Mouse (Mus musculus) forebrain, postnatal 0 days (tissue): ENCODE results near the gene Susd4. TPM values are rescaled to one million over a fixed set of nuclear protein-coding genes. Genes with fewer than 3 reads are reported as not detected.

ENCODE experiments used
- ATAC-seq: fragments of 200-750 bp; cut with Nextera tagmentation; 2 replicates; pipeline ENCODE4 v1.8.0; 2017; ENCODE audit warnings: mild to moderate bottlenecking, moderate library complexity
- DNase-seq: peaks from one replicate; pipeline ENCODE4 v3.0.0-alpha.2; 2015
- H3K27ac ChIP-seq: fragments of 300-500 bp; sonication (generic); 2 replicates; pipeline ENCODE4 v1.5.1; 2014; ENCODE audit warnings: low read depth, mild to moderate bottlenecking, antibody characterized with exemption, low read length, moderate library complexity, mixed read lengths
- H3K27me3 ChIP-seq: fragments of 300-500 bp; sonication (generic); 2 replicates; pipeline ENCODE4 v1.6.1; 2014; ENCODE audit warnings: mild to moderate bottlenecking, low read length, mixed read lengths; ENCODE audit not compliant: insufficient read depth
- H3K36me3 ChIP-seq: fragments of 300-500 bp; sonication (generic); 2 replicates; pipeline ENCODE4 v1.6.1; 2014; ENCODE audit warnings: mild to moderate bottlenecking, moderate library complexity; ENCODE audit not compliant: insufficient read depth
- H3K4me1 ChIP-seq: fragments of 300-500 bp; sonication (generic); 2 replicates; pipeline ENCODE4 v1.6.1; 2014; ENCODE audit warnings: antibody characterized with exemption; ENCODE audit not compliant: insufficient read depth
- H3K4me2 ChIP-seq: fragments of 300-500 bp; sonication (generic); 2 replicates; pipeline ENCODE4 v1.6.1; 2014; ENCODE audit warnings: low read depth, mild to moderate bottlenecking, moderate library complexity
- H3K4me3 ChIP-seq: fragments of 300-500 bp; sonication (generic); 2 replicates; pipeline ENCODE4 v1.5.1; 2014; ENCODE audit warnings: low read depth, low read length, mixed read lengths
- H3K9ac ChIP-seq: fragments of 300-500 bp; sonication (generic); 2 replicates; pipeline ENCODE4 v1.6.1; 2014; ENCODE audit warnings: mild to moderate bottlenecking
- H3K9me3 ChIP-seq: fragments of 300-500 bp; sonication (generic); 2 replicates; pipeline ENCODE4 v1.6.1; 2016; ENCODE audit warnings: low read length
- CTCF ChIP-seq: sonication (generic); IDR thresholded peaks from 2 replicates; pipeline ENCODE4 v1.5.1; 2016; ENCODE audit warnings: antibody characterized with exemption, control low read depth, low read depth
- WGBS: fragments of 180-500 bp; shearing (Covaris S2); extraction: QIAGEN DNeasy Blood & Tissue Kit; methylation state at CpG from one replicate; pipeline ENCODE4 v1.1.7; 2014; 5-methylcytosine and 5-hydroxymethylcytosine counted together
- polyA plus RNA-seq: library from polyadenylated mRNA; unstranded; fragments of >200 nt; fragmentation: Nextera tagmentation; extraction: Ambion mirVana; gene quantifications from 2 replicates; pipeline ENCODE4 v1.2.1, GENCODE M21; 2015
- total RNA-seq: library from RNA; depleted of rRNA; stranded (reverse); fragments of >200 nt; gene quantifications from 2 replicates; pipeline ENCODE4 v1.2.3, GENCODE M21; 2014; rRNA removed

The Susd4 gene
- total and polyA plus RNA-seq, 2 experiments from 2014 or later = 55.4 to 65.4 TPM

DNA sequence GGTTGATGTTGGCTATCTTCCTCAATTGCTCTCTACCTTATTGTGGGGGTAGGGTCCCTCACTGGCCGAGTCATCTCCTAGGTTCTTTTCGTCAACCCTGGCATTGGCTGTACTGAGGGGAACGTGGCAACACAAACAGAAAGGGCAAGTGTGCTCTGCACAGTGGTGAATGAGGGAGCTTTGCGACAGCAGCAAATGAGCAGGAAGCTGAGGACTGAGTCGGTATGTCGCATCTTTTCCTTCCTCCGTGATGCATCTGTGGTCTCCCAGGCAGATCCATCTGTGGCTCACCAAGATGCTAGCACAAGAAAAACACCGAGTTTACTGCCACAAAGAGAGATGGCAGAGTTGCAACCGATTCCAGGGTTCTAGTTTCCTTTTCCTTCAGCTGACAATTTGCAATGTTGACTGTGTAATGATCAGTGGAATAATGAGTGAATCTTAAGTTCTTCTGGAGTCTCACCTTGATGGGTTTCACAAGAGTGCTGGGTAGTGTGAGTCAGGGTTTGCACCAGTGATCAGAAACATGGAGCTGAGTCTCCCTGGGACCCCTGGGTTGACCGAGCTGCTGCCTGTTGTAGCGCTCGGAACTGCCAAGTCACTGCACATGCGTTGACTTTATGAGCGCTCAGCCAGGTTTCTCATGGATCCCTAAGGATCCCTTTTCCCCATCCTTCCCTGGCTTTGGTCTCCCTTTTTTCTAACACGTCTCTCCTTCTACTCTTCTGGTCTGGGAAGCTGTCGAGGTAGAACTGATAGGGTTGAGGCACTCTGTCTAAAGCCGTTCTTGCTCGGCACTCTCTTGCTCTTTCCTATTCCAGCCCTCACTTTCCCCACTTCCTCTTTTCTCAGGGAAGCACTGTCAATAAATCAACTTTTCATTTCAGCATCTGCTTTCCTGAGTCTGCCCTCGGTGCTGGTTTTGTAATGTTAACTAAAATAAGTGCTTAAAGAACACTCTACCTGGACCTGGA, 164.5 kb downstream of the Susd4 start:
- Histone ChIP-seq H3K4me2 (no peak overlapping the region), H3K4me1 (no peaks in the 10 kb centered on the region), H3K27ac (no peak overlapping the region), H3K9me3 (no peaks in the 10 kb centered on the region), H3K27me3 (no peaks in the 10 kb centered on the region), H3K36me3 (no peaks in the 10 kb centered on the region), H3K4me3 (no peak overlapping the region), H3K9ac (no peak overlapping the region)
- ATAC-seq (no peak), DNase-seq (no peak)
- 80% methylated on average over 19 of the region's 19 CpGs for WGBS
- no peak for TF ChIP-seq CTCF

DNA sequence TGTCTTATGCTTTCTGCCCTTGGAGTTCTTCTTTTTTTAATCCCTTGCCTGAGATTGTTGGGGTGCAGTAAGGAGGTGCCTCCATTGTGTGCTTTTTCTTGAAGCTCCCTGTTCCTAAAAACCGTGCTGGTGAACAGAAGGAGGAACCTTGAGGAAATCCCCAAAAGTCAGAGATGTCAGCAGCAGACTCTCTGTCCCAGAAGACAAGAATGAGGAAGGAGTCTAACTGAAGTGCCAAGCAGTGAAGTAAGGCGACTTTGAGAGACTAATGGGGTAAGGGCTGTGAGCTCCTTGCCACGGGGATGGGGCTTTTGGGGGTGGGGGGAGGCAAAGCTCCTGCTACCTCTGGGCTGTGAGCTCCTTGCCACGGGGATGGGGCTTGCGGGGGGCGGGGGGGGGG, 171.8 kb downstream of the Susd4 start:
- Histone ChIP-seq H3K27me3 (no peaks in the 10 kb centered on the region), H3K9ac (no peak overlapping the region), H3K36me3 (no peaks in the 10 kb centered on the region), H3K4me1 (no peaks in the 10 kb centered on the region), H3K9me3 (no peaks in the 10 kb centered on the region), H3K27ac (no peak overlapping the region), H3K4me3 (no peak overlapping the region), H3K4me2 (no peak overlapping the region)
- ATAC-seq = no peak
- WGBS = 41% methylated on average over 6 of the region's 6 CpGs
- DNase-seq = no peak
- no peak for TF ChIP-seq CTCF

DNA sequence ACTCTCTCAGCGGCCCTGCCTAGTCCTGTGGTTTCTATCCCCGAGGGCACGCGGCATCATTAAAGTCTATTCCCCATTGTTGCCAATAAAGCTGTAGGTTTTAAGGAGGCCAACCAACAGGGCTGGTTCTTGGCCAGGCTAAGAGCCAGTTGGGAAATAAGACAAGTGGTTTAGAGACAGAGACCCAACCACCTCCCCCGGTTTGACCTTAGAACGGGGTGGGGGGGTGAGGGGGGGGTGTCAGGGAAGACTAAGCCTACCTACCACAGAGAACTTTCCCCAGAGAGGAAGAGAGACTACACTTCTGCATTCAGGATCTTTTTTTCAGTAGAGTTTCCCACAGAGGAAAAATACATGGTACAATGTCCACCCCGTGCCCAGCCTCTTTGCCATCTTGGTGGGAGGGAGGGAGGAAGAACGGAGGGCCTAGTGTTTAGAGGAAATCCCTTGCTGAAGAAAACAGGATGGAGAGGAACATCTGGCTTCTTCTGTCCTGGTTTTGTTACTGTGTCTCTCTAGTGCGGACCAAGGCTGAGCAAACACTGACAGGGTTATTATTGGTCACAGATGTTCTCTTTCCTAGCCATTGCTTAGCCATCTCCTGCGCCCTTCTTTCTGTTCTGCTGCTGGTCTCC, 173.9 kb downstream of the Susd4 start:
- Histone ChIP-seq H3K9ac (no peak overlapping the region), H3K36me3 (no peaks in the 10 kb centered on the region), H3K4me3 (no peak overlapping the region), H3K27me3 (no peaks in the 10 kb centered on the region), H3K4me1 (no peaks in the 10 kb centered on the region), H3K27ac (no peak overlapping the region), H3K4me2 (no peak overlapping the region), H3K9me3 (no peaks in the 10 kb centered on the region)
- no peak for ATAC-seq
- no peak for DNase-seq
- 50% methylated on average over 10 of the region's 10 CpGs for WGBS
- no peak for TF ChIP-seq CTCF

DNA sequence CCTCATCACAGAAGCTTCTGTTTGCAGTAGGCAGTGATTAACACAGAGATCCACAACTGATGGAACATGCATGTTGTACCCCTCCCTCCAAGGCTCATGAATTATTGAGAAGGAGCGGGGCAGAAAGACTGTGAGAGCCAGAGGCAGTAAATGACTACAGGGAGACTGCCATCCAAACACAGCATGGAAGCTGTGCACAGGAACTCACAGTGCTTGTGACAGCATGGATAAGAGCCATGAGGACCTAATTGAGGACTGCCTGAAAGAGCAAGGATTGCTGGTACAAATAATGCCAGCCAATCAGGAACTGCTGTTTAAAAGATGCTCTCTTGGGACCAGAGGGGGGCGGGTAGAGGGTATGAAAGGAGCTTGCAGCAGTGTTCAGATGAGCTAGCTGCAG, 178.3 kb downstream of the Susd4 start:
- no peak overlapping the region for H3K27ac ChIP-seq
- no peak overlapping the region for H3K4me2 ChIP-seq
- H3K36me3 ChIP-seq = no peaks in the 10 kb centered on the region
- no peak overlapping the region for H3K4me3 ChIP-seq
- no peaks in the 10 kb centered on the region for H3K9me3 ChIP-seq
- DNase-seq = no peak
- 77% methylated on average over 2 of the region's 2 CpGs for WGBS
- H3K27me3 ChIP-seq = no peaks in the 10 kb centered on the region
- ATAC-seq = no peak
- no peaks in the 10 kb centered on the region for H3K4me1 ChIP-seq
- no peak overlapping the region for H3K9ac ChIP-seq
- no peak for TF ChIP-seq CTCF

DNA sequence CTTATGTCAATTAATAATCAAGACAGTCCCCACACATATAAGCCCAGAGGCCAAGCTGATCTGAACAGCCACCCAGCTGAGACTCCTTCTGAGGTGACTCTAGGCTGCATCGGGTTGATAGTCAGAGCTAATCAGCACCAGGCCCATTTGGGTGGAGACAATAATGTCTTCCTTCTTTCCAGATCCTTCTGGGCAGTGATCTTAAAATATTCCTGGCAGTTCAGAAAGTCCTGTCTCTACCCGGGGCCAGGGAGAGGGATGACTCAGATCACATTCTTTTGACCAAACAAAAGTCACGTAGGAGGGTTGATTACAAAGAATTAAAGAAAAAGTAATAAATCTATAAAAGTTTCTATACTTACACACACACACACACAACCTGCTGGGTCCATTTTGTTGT, 180.3 kb downstream of the Susd4 start:
- WGBS = 89% methylated on average over 3 of the region's 3 CpGs
- H3K9ac ChIP-seq = no peak overlapping the region
- H3K4me1 ChIP-seq = no peaks in the 10 kb centered on the region
- no peak overlapping the region for H3K4me2 ChIP-seq
- no peak for TF ChIP-seq CTCF
- no peak overlapping the region for H3K27ac ChIP-seq
- no peaks in the 10 kb centered on the region for H3K27me3 ChIP-seq
- H3K36me3 ChIP-seq = no peaks in the 10 kb centered on the region
- no peak overlapping the region for H3K4me3 ChIP-seq
- H3K9me3 ChIP-seq = no peaks in the 10 kb centered on the region
- no peak for DNase-seq
- no peak for ATAC-seq

DNA sequence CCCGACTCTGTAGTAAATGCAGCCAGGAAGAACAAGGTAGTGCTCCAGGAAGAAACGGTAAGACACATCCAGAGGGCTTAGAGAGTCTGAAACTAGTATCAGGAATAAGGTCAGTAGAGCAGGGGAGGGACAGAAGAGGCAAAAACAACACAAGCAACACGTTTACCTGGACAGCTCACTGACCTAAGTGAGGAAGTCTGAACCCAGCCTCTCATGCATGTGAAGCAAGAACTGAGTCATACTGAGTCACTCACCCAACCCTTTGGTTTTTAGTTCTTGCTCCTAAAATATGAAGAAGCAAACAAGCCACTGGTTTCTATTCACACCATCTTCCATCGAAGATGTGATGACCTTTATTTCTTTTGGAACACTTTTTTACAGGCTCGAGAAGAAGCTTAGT, 181.0 kb downstream of the Susd4 start:
- no peak overlapping the region for H3K4me3 ChIP-seq
- ATAC-seq = no peak
- no peaks in the 10 kb centered on the region for H3K27me3 ChIP-seq
- H3K27ac ChIP-seq = no peak overlapping the region
- no peaks in the 10 kb centered on the region for H3K9me3 ChIP-seq
- DNase-seq = no peak
- 77% methylated on average over 5 of the region's 5 CpGs for WGBS
- H3K36me3 ChIP-seq = no peaks in the 10 kb centered on the region
- no peak overlapping the region for H3K9ac ChIP-seq
- no peak overlapping the region for H3K4me2 ChIP-seq
- TF ChIP-seq CTCF = no peak
- H3K4me1 ChIP-seq = no peaks in the 10 kb centered on the region

DNA sequence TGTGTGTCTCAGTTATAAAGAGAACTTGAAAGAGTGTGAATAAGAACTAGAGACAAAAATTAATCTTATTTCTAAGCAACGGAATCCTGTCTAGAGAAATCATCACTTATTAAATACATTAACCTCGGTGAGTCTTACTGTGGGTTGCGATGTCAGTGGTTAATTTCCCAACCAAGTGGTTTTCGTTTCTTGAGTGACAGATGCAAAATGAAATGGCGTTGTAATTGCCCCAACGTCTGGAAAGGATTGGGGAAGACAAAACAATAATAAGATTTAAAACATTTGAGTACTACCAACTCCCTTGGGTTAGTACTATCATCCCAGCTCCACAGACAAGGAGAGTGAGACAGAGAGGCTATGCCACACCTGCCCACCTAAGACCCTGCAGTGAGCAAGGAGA, 181.9 kb downstream of the Susd4 start:
- Histone ChIP-seq H3K9me3 (no peaks in the 10 kb centered on the region), H3K4me1 (no peaks in the 10 kb centered on the region), H3K4me2 (no peak overlapping the region), H3K27ac (no peak overlapping the region), H3K9ac (no peak overlapping the region), H3K4me3 (no peak overlapping the region), H3K27me3 (no peaks in the 10 kb centered on the region), H3K36me3 (no peaks in the 10 kb centered on the region)
- 82% methylated on average over 6 of the region's 6 CpGs for WGBS
- ATAC-seq (no peak), DNase-seq (no peak)
- TF ChIP-seq CTCF = no peak

Other genes with a start within 250 kb of the Susd4 start
- 73.6 and 76.3 TPM in 2 replicates for gene Capn2, start 246.3 kb upstream of the Susd4 start, total RNA-seq
- gene Capn2, start 246.3 kb upstream of the Susd4 start, polyA plus RNA-seq = 52.2 and 67.5 TPM in 2 replicates
- not detected in 2 replicates for gene Capn8, start 198.9 kb upstream of the Susd4 start, total RNA-seq
- 0.12 TPM in 1 of 2 replicates, not detected in the other for gene Capn8, start 198.9 kb upstream of the Susd4 start, polyA plus RNA-seq
- gene Ccdc185, start 14.7 kb upstream of the Susd4 start, total RNA-seq = not detected in 2 replicates
- not detected in 2 replicates for gene Ccdc185, start 14.7 kb upstream of the Susd4 start, polyA plus RNA-seq
- gene Tlr5, start 190.9 kb downstream of the Susd4 start, total RNA-seq = 0.38 and 0.76 TPM in 2 replicates
- gene Tlr5, start 190.9 kb downstream of the Susd4 start, polyA plus RNA-seq = 0.18 and 0.21 TPM in 2 replicates